Mouse (Mus musculus) monocyte, adult 2 months (primary cell): ENCODE measurements around the gene Foxn4.
A peak's percentile ranks its signal among the peaks of the same experiment; 100 is the strongest.

Experiments used
- DNase-seq, 2 experiments: peaks; one replicate each; pipeline ENCODE4 v3.0.0; 2022; ENCODE audit warnings: low spot score in 2 of 2, low read depth in 1 of 2

The Foxn4 gene

GRCm38 (mm10) chr5:114279382-114280143, 6.0 kb upstream of the Foxn4 start:
- DNase-seq = no peak

DNA sequence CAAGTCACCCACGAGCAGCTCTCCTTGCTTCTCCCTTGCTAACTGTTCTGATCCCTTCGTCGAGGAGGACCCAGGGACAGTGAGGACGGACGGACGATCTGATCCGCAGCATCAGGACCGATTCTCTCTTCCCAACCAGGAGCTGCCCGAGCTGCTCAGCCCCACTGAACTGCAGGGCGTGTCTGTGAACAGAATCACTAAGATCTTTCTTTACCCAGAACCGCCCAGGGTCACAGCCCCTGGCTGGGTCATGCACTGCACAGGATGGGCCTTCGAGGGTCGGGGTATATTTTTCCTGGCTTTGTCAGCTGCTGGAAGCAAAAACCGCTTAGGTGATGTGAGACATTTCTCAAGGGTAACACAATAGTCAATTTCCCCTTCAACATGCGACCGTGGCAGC, 2.4 kb upstream of the Foxn4 start:
- DNase-seq = no peak

GRCm38 (mm10) chr5:114275339-114275738, 1.7 kb upstream of the Foxn4 start:
- DNase-seq = no peak

DNA sequence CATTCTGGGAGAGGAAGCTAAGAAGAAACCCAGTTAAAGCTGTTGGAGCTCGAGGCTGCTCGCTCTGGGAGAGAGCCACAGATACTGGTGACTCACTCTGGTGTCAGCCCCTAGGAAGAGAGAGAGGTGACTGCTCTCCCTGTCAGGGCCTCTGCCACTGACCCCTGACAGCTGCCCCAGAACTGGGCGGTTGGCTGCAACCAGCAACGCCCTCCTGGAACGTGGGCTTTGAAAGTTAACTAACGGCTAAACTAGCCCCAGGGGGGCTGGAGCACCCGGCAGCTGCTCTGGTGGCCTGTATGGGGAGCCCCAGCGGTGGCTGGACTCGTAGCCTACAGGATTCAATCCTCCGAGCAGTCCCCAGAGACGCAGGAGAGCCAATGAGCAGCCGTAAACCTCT, 3.6 kb downstream of the Foxn4 start:
- DNase-seq = no peak

DNA sequence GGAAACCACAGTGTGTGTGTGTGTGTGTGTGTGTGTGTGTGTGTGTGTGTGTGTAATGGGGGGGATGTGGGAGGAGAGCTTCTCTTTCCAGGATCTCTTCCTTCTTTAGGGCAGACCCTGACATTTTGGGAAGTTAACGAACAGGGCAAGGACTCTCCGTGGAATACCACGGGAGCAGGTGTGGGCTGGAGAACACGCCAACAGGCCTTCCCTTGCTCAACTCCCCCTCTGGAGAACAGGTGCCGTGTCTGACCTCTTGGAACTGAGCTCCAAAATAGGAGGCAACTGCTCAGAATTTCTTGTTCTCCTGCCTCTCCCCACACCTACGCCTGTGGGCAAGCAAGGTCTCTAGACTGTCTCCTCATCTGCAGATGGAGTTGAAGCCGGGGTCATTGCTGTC, 4.1 kb downstream of the Foxn4 start:
- no peak for DNase-seq

GRCm38 (mm10) chr5:114268646-114269045, 5.0 kb downstream of the Foxn4 start:
- no peak for DNase-seq

DNA sequence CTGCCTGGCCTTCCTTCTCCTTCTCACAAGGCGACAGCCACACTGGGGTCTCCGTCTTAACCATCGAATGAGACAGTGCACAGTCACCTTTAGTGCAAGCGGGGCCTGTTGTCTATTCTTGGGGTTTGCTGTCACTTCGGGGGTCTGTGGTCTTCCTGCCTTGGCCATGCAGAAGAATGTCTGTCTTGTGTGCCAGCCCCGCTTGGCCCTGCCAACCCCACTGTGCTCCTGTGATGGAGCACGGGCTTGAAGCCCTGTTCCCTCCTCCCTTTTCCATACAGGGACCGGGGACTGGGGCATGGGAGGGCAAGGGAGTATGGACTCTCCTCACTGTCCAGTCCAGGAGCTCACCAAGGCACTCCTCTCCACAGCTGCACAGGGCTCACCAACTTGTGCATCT, 8.8 kb downstream of the Foxn4 start:
- no peak for DNase-seq

- DNase-seq = no peak
These were observed 9.6 kb downstream of the Foxn4 start for GRCm38 (mm10) chr5:114264030-114264459.

- DNase-seq = no peak
These were observed 12.1 kb downstream of the Foxn4 start for GRCm38 (mm10) chr5:114261494-114261893.

DNA sequence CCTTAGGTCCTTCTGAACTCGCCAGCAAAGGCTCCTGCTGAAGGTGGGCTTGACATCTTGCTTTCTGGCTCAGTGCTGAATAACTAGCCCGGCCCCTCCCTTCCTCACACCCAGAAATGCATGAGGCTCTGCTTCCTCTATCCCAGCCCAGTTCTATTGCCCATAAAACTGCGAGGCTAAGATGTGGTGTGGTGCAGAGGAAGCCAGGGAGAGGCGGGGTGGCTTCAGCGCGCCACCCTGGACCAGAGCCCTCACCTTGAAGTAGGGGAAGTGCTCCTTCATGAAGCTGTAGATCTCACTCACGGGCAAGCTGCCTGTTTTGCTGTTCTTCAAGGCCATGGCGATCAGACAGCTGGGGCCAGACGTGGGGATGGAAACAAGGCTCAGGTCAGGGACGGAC, 14.1 kb downstream of the Foxn4 start:
- no peak for DNase-seq

- peak in 1 of 2 experiments; percentile 12 for DNase-seq
These were observed 25.4 kb downstream of the Foxn4 start for GRCm38 (mm10) chr5:114248174-114248589.

DNA sequence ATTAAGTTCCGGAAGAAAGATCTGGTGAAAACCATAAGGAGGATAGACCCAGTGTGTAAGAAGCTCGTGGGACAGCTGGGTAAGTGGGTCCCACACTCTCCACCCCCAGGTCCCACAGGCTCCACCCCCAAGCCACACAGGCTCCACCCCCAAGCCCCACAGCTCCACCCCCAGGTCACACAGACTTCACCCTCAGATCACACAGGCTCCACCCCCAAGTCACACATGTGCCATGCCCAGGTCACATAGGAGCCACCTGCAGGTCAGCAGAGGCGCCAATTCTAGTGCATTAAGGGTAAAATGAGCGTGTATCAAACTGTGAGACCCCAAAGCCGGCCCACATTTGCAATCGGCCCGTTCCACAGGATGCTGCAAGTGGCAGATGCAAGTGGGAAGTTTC, 27.1 kb downstream of the Foxn4 start:
- no peak for DNase-seq

GRCm38 (mm10) chr5:114239737-114240136, 33.9 kb downstream of the Foxn4 start:
- DNase-seq = no peak

GRCm38 (mm10) chr5:114238924-114239323, 34.7 kb downstream of the Foxn4 start:
- no peak for DNase-seq

GRCm38 (mm10) chr5:114228901-114229300, 44.7 kb downstream of the Foxn4 start:
- DNase-seq = no peak

DNA sequence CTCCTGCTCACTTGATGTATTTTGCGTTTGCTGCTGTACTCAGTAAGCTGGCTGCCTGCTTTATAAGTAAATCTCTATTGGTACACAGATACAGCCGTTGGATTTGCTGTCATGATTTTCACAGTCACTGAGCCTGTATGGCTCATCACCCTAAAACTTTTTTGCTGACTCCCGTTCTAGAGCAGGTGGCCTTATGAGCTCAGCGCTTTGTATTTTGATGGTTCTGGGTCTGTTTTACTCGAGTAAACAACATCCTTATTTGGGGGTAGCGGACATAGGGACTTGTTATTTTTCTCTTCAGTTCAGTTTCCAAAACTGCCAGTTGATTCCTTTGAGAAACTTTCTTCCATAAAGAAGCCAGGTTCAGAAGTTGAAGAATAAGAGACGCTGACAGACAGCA, 47.6 kb downstream of the Foxn4 start:
- no peak for DNase-seq

- DNase-seq = no peak
These were observed 54.8 kb downstream of the Foxn4 start for GRCm38 (mm10) chr5:114218771-114219170.

GRCm38 (mm10) chr5:114213183-114213582, 60.4 kb downstream of the Foxn4 start:
- DNase-seq = peak; percentile 15 to 29

GRCm38 (mm10) chr5:114206158-114206557, 67.4 kb downstream of the Foxn4 start:
- no peak for DNase-seq
